Mouse (Mus musculus): ENCODE measurements at regions not wholly inside any gene's neighbourhood (a gene's known extent, or its start where the extent isn't known, plus 50 kb on each side); places are given as distances from the start of the nearest gene placed in this dataset.

- Histone ChIP-seq H3K9me3 (ENCODE audit: low read length) (no peaks in the 10 kb centered on the region), H3K27ac (ENCODE audit: low read depth, low read length) (no peak overlapping the region), H3K4me3 (ENCODE audit: low read depth, low read length) (no peak overlapping the region), H3K36me3 (ENCODE audit: insufficient read depth) (no peaks in the 10 kb centered on the region), H3K9ac (no peak overlapping the region), H3K4me2 (ENCODE audit: low read depth) (no peak overlapping the region), H3K4me1 (ENCODE audit: insufficient read depth) (no peaks in the 10 kb centered on the region), H3K27me3 (ENCODE audit: insufficient read depth, low read length) (no peaks in the 10 kb centered on the region)
- DNase-seq: no peak
- ATAC-seq: no peak
- WGBS: 100% methylated on average over 1 of the region's 1 CpGs
- TF ChIP-seq CTCF (IDR thresholded peaks at IDR 0.05; ENCODE audit: low read depth): no peak
Measured at GRCm38 (mm10) chr10:91367488-91367887, 186.4 kb upstream of the Tmpo start.

GRCm38 (mm10) chr10:91362587-91362986, 181.5 kb upstream of the Tmpo start:
- ATAC-seq (no peak), DNase-seq (no peak)
- Histone ChIP-seq H3K27me3 (ENCODE audit: insufficient read depth, low read length) (no peaks in the 10 kb centered on the region), H3K9ac (no peak overlapping the region), H3K27ac (ENCODE audit: low read depth, low read length) (no peak overlapping the region), H3K4me2 (ENCODE audit: low read depth) (no peak overlapping the region), H3K4me1 (ENCODE audit: insufficient read depth) (no peaks in the 10 kb centered on the region), H3K4me3 (ENCODE audit: low read depth, low read length) (no peak overlapping the region), H3K9me3 (ENCODE audit: low read length) (no peaks in the 10 kb centered on the region), H3K36me3 (ENCODE audit: insufficient read depth) (no peaks in the 10 kb centered on the region)
- TF ChIP-seq CTCF (IDR thresholded peaks at IDR 0.05; ENCODE audit: low read depth): peak; percentile 33
- WGBS: 83% methylated on average over 3 of the region's 3 CpGs

GRCm38 (mm10) chr10:91361621-91362020, 180.5 kb upstream of the Tmpo start:
- H3K27ac ChIP-seq (ENCODE audit: low read depth, low read length): no peak overlapping the region
- no peaks in the 10 kb centered on the region for H3K4me1 ChIP-seq (ENCODE audit: insufficient read depth)
- DNase-seq (no peak), ATAC-seq (no peak)
- no peaks in the 10 kb centered on the region for H3K9me3 ChIP-seq (ENCODE audit: low read length)
- no peak overlapping the region for H3K9ac ChIP-seq
- no peak for TF ChIP-seq CTCF (IDR thresholded peaks at IDR 0.05; ENCODE audit: low read depth)
- WGBS: 85% methylated on average over 2 of the region's 2 CpGs
- H3K4me2 ChIP-seq (ENCODE audit: low read depth): no peak overlapping the region
- H3K27me3 ChIP-seq (ENCODE audit: insufficient read depth, low read length): no peaks in the 10 kb centered on the region
- no peaks in the 10 kb centered on the region for H3K36me3 ChIP-seq (ENCODE audit: insufficient read depth)
- no peak overlapping the region for H3K4me3 ChIP-seq (ENCODE audit: low read depth, low read length)

- no peak for DNase-seq
- no peaks in the 10 kb centered on the region for H3K27me3 ChIP-seq (ENCODE audit: insufficient read depth, low read length)
- no peak overlapping the region for H3K4me3 ChIP-seq (ENCODE audit: low read depth, low read length)
- no peak overlapping the region for H3K4me2 ChIP-seq (ENCODE audit: low read depth)
- H3K4me1 ChIP-seq (ENCODE audit: insufficient read depth): no peaks in the 10 kb centered on the region
- H3K27ac ChIP-seq (ENCODE audit: low read depth, low read length): no peak overlapping the region
- H3K9me3 ChIP-seq (ENCODE audit: low read length): no peaks in the 10 kb centered on the region
- no peaks in the 10 kb centered on the region for H3K36me3 ChIP-seq (ENCODE audit: insufficient read depth)
- H3K9ac ChIP-seq: no peak overlapping the region
- TF ChIP-seq CTCF (IDR thresholded peaks at IDR 0.05; ENCODE audit: low read depth): no peak
- ATAC-seq: no peak
- WGBS: 66% methylated on average over 5 of the region's 5 CpGs
Measured at GRCm38 (mm10) chr10:91345465-91345864, 164.3 kb upstream of the Tmpo start.

DNA sequence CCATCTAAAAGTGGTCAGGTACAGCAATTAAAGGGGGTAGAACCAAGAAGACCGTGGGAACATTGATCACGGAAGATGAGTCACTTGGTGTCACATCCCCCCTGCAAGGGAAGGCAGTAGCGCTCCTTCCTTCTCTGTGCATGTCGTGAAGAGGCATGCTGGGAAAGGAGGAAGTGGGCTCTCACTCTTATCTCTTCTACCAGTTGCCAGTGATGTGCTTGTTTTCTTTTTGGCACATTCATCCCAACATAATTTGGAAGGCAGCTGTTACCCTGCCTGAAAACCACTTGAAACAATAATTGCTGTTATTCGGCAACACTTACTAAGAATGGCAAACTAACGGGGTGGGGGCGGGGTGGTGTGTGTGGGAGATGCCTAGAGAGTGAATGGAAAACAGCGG, 161.0 kb upstream of the Tmpo start:
- Histone ChIP-seq H3K4me3 (ENCODE audit: low read depth, low read length) (no peak overlapping the region), H3K27me3 (ENCODE audit: insufficient read depth, low read length) (no peaks in the 10 kb centered on the region), H3K9me3 (ENCODE audit: low read length) (no peaks in the 10 kb centered on the region), H3K27ac (ENCODE audit: low read depth, low read length) (no peak overlapping the region), H3K9ac (no peak overlapping the region), H3K4me2 (ENCODE audit: low read depth) (no peak overlapping the region), H3K36me3 (ENCODE audit: insufficient read depth) (no peaks in the 10 kb centered on the region), H3K4me1 (ENCODE audit: insufficient read depth) (no peaks in the 10 kb centered on the region)
- DNase-seq: no peak
- TF ChIP-seq CTCF (IDR thresholded peaks at IDR 0.05; ENCODE audit: low read depth): no peak
- no peak; the same call in 1 of the 2 replicates for ATAC-seq
- 70% methylated on average over 8 of the region's 8 CpGs for WGBS

- Histone ChIP-seq H3K36me3 (ENCODE audit: insufficient read depth) (no peaks in the 10 kb centered on the region), H3K4me3 (ENCODE audit: low read depth, low read length) (no peak overlapping the region), H3K9ac (no peak overlapping the region), H3K27ac (ENCODE audit: low read depth, low read length) (no peak overlapping the region), H3K27me3 (ENCODE audit: insufficient read depth, low read length) (no peaks in the 10 kb centered on the region), H3K4me2 (ENCODE audit: low read depth) (no peak overlapping the region), H3K4me1 (ENCODE audit: insufficient read depth) (no peaks in the 10 kb centered on the region), H3K9me3 (ENCODE audit: low read length) (no peaks in the 10 kb centered on the region)
- TF ChIP-seq CTCF (IDR thresholded peaks at IDR 0.05; ENCODE audit: low read depth): no peak
- 60% methylated on average over 3 of the region's 3 CpGs for WGBS
- ATAC-seq (peak; percentile 67; the same call in 1 of the 2 replicates), DNase-seq (peak; percentile 82)
Measured at GRCm38 (mm10) chr10:91339361-91339760, 158.2 kb upstream of the Tmpo start.

GRCm38 (mm10) chr10:91326661-91327312, 145.7 kb upstream of the Tmpo start:
- H3K4me1 ChIP-seq (ENCODE audit: insufficient read depth): no peaks in the 10 kb centered on the region
- no peak overlapping the region for H3K4me2 ChIP-seq (ENCODE audit: low read depth)
- H3K4me3 ChIP-seq (ENCODE audit: low read depth, low read length): no peak overlapping the region
- ATAC-seq: no peak
- DNase-seq: no peak
- 17% methylated on average over 12 of the region's 12 CpGs for WGBS
- H3K9me3 ChIP-seq (ENCODE audit: low read length): no peaks in the 10 kb centered on the region
- no peaks in the 10 kb centered on the region for H3K36me3 ChIP-seq (ENCODE audit: insufficient read depth)
- no peaks in the 10 kb centered on the region for H3K27me3 ChIP-seq (ENCODE audit: insufficient read depth, low read length)
- no peak overlapping the region for H3K9ac ChIP-seq
- no peak for TF ChIP-seq CTCF (IDR thresholded peaks at IDR 0.05; ENCODE audit: low read depth)
- no peak overlapping the region for H3K27ac ChIP-seq (ENCODE audit: low read depth, low read length)
